Mouse (Mus musculus) testis, postnatal 10 days (tissue): ENCODE measurements around the gene Smarca2.

Source experiments
- DNase-seq: peaks from one replicate; pipeline ENCODE4 v3.0.0; 2021; ENCODE audit warnings: low spot score

Smarca2 gene

DNA sequence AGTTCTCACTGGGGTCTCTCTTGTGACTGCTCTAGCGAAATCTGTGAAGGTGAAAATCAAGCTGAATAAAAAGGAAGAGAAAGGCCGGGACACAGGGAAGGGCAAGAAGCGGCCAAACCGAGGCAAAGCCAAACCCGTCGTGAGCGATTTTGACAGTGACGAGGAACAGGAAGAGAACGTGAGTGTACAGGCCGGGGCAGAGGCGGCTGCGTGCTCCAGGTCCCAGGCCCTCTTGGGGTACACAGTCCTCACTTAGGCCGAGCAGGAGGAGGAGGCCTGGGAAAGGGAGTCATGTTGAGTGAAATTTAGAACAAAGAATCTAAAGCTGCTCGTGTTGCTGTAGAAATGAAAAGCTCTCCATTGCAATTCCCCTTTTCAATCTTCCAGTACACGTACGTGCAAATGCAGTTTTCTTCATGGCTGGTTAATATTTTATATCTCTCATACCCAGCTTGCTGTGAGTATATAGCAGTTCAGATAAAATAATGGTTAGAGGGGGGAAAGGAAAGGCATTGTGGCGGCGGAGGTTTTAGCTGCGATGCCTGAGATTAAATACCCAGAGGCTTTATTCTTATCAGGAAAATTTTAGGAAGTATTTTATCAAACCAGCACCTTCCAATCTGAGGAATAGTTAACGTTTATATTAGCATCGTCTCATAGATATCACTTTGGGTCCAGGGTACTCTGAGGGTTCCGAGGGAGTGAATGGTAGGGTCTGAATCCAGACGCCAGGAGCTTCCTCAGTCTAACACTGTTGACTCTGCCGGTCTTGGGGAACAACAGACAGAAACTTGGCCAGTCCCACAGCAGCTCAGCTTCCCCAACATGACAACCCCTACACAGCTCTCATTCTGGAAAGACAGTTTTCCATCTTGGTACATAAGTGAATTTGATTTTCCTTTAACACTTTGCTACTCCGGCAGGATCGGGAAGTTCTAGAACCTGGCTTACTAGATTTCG lies 171.5 kb downstream of the Smarca2 start:
- no peak for DNase-seq

DNA sequence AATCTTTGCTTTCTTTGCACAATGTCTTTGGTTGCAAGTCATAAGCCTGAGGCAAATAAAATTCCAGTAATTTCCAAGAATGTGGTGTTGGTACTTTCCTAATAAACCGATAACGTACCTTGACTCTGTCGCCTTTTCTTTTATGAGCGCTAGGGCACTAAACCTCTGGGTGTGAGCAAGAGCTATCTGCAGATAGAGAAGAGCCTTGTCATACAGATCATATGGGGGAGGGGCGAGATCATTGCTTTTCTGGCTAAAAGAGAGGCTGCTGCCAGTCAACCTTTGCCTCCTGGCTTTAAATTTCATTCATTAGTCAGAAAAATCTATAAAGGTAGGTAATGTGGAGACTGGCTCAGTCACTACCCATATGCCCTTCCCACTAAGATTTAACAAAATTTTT lies 173.3 kb downstream of the Smarca2 start:
- no peak for DNase-seq

- DNase-seq: no peak
Observed at GRCm38 (mm10) chr19:26781209-26781608, 176.4 kb downstream of the Smarca2 start.

GRCm38 (mm10) chr19:26788446-26788845 lies 183.6 kb downstream of the Smarca2 start:
- DNase-seq: no peak

DNA sequence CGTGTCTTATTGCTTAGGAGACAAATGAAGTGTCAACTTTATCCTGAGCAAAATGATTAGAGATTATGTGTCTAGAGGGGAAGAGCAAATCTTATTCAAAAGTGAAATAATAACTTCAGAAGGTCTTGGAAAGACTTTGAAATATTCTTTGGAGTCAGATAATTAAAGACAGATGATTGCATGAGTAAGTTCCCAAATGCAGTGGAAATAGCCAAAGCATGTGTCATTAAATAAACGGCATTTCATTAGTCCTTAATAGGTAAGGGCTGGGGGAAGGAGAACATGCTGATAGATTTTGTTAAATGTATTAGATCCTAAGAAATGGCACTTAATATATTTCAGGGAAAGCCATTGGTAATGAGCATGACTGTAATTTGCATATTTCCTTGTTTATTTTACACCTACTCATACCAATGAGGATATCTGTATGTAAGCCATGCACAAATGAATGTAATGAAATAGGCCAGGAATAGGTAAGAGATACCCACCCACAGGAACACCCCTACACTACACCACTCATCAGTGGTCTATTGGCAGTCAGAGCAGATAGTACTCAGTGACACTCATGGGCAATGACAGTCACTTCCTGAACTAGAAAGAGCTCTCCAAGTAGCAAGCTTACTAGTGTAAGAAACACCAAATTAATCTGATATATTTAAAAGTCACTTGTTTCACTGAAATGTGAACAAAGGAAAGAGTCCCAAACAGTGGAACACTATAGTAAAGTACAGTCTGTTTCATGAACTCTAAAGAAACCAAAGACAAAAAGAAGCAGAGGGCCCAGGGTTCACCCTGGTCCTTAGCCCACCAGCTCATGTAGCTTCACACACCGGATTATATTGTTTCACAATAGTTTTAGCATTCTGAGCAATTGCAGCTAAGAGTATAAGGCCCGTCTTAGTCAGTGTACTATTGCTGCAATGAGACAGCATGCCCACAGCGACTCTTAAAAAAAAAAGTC lies 185.8 kb downstream of the Smarca2 start:
- DNase-seq: no peak

GRCm38 (mm10) chr19:26794315-26794714 lies 189.5 kb downstream of the Smarca2 start:
- DNase-seq: no peak

DNA sequence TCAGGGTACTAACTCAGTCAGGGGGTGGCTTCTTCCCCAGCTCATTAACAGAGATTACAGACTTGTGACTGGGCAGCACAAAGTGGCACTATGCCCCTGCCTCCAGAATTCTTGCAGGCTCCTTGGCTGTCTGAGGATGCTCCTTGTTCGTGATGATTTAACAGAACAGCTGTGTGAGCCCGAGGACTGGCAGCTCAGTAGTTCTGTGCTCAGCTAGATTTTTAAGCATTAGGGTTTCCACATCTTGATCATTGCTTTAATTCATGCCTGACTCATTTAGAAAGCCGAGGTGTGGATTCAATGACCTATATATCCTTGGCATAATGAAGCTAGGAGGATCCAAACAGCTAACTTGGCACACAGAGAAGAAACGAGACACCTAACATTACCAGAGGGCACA lies 191.2 kb downstream of the Smarca2 start:
- DNase-seq: no peak

GRCm38 (mm10) chr19:26804401-26804800 lies 199.6 kb downstream of the Smarca2 start:
- DNase-seq: no peak

GRCm38 (mm10) chr19:26814629-26815028 lies 209.8 kb downstream of the Smarca2 start:
- DNase-seq: no peak

- DNase-seq: no peak
Observed at GRCm38 (mm10) chr19:26817901-26818300, 213.1 kb downstream of the Smarca2 start.
